Mouse (Mus musculus) kidney, adult 2 months (tissue): ENCODE results near the gene Dapk1.

ENCODE experiments used
- CTCF ChIP-seq: fragments of 200-500 bp; conservative IDR thresholded peaks from 2 replicates; pipeline ENCODE4 v1.5.1; 2011; ENCODE audit warnings: low read depth, mild to moderate bottlenecking, control low read depth, low read length, moderate library complexity, mixed read lengths; ENCODE audit not compliant: insufficient read depth, insufficient read length
- POLR2A ChIP-seq: fragments of 200-500 bp; IDR thresholded peaks from one replicate; pipeline ENCODE4 v1.6.1; 2011; ENCODE audit warnings: low read depth, low read length, control low read depth

GRCm38 (mm10) chr13:60707541-60708468, 106.1 kb downstream of the Dapk1 start:
- TF ChIP-seq POLR2A (no peak), CTCF (no peak)
